Mouse (Mus musculus): ENCODE results near the gene Tlr13. TPM values are rescaled to one million over a fixed set of nuclear protein-coding genes. Genes with fewer than 3 reads are reported as not detected.

The Tlr13 gene
- 2.3 and 2.4 TPM in 2 replicates for polyA plus RNA-seq (2012; rRNA removed)

DNA sequence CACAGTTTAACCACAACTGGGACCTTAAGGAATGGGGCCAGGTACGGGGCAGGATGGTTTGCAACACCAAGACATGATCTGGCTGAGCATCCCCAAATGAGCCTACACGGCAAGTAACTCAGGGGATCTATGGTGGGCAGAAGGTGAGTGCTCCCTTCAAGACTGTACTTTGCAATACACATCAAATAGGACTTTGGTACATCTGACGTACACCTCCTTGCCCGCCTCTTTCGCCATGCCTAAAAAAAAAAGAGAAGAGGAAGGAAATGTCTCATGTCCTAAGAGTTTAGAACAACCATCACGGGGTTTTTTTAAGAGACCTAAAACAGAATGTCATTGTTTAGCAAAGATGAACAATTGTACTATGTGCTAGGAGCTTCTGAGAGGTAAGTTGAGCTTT, at the start of gene Tlr13:
TSS of gene Tlr13 (plus strand) at position 269 of the 400 bp plus-strand sequence.
- Histone ChIP-seq H3K36me3 (ENCODE audit: control insufficient read depth, insufficient read depth, low read length) (no peaks in the 10 kb centered on the region), H3K4me3 (ENCODE audit: extremely low read depth, insufficient read depth, insufficient read length) (no peak within 1 kb of the TSS), H3K27ac (ENCODE audit: insufficient read depth, low read length) (peak within 1 kb of the TSS; percentile 46; the same call in 1 of the 2 replicates), H3K4me1 (ENCODE audit: control insufficient read depth, insufficient read depth, insufficient read length) (peaks cover 1% of the 10 kb centered on the region; the same call in 1 of the 2 replicates), H3K27me3 (ENCODE audit: control insufficient read depth, insufficient read depth, low read length) (no peaks in the 10 kb centered on the region)
- no peak for TF ChIP-seq POLR2A (IDR thresholded peaks at IDR 0.05; ENCODE audit: low read depth, low read length)
- TF ChIP-seq CTCF (IDR thresholded peaks at IDR 0.05; ENCODE audit: extremely low read depth, insufficient read depth, insufficient read length, insufficient replicate concordance): no peak
- DNase-seq (ENCODE audit: low read depth in 1 of 2, low spot score in 2 of 2): no peak
- WGBS: 60% methylated on average over 6 of the region's 6 CpGs

DNA sequence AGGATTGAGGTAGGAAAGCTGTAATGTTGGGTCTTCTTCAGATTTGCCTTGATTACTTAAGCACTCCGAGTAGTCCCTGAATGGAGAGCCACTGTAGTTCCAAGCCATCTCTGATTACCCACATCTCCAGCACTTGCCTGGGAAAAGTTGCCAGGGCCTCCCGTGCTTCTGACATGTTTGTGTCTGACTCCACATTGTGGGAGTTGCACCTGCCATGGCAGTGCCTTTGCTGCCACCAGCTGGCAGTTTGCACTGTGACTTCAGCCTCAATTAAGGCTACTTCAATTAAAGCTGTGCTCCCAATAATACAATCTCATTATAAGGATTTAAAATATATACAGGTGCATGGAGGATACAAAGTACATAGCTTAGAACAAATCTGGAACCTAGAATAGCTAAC, 37.5 kb upstream of the Tlr13 start:
- Histone ChIP-seq H3K4me1 (ENCODE audit: control insufficient read depth, insufficient read depth, insufficient read length) (no peaks in the 10 kb centered on the region), H3K4me3 (ENCODE audit: extremely low read depth, insufficient read depth, insufficient read length) (no peak overlapping the region), H3K36me3 (ENCODE audit: control insufficient read depth, insufficient read depth, low read length) (peaks cover 2% of the 10 kb centered on the region; the same call in 1 of the 2 replicates), H3K27me3 (ENCODE audit: control insufficient read depth, insufficient read depth, low read length) (no peaks in the 10 kb centered on the region), H3K27ac (ENCODE audit: insufficient read depth, low read length) (no peak overlapping the region)
- DNase-seq (ENCODE audit: low read depth in 1 of 2, low spot score in 2 of 2): peak in 1 of 2 experiments; percentile 6
- peak; percentile 14; the same call in 1 of the 2 replicates for TF ChIP-seq CTCF (IDR thresholded peaks at IDR 0.05; ENCODE audit: extremely low read depth, insufficient read depth, insufficient read length, insufficient replicate concordance)
- no peak for TF ChIP-seq POLR2A (IDR thresholded peaks at IDR 0.05; ENCODE audit: low read depth, low read length)
- WGBS: 61% methylated on average over 2 of the region's 2 CpGs

DNA sequence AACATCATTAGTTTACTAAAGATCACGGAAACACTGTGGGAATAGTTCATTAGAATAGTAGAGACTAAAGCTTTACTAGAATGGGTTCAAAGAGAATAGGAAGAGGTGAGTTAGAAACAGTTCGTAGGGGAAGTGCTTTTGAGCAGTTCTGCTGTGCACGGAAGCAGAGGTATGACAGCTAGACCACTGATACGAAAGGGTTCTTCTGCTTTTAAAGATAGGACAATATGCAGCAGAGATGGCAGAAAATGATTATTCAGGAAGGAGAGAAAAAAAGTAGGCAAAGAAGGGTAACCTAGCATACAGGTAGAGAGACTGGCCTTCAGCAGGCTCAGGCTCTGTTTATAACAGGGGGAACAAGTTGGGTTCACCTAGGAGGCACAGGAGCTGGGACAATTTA, 29.1 kb upstream of the Tlr13 start:
- Histone ChIP-seq H3K4me3 (ENCODE audit: extremely low read depth, insufficient read depth, insufficient read length) (no peak overlapping the region), H3K4me1 (ENCODE audit: control insufficient read depth, insufficient read depth, insufficient read length) (no peaks in the 10 kb centered on the region), H3K36me3 (ENCODE audit: control insufficient read depth, insufficient read depth, low read length) (peaks cover 2% of the 10 kb centered on the region; the same call in 1 of the 2 replicates), H3K27me3 (ENCODE audit: control insufficient read depth, insufficient read depth, low read length) (no peaks in the 10 kb centered on the region), H3K27ac (ENCODE audit: insufficient read depth, low read length) (no peak overlapping the region)
- 76% methylated on average over 4 of the region's 4 CpGs for WGBS
- TF ChIP-seq POLR2A (IDR thresholded peaks at IDR 0.05; ENCODE audit: low read depth, low read length) (no peak), CTCF (IDR thresholded peaks at IDR 0.05; ENCODE audit: extremely low read depth, insufficient read depth, insufficient read length, insufficient replicate concordance) (no peak)
- no peak for DNase-seq (ENCODE audit: low read depth in 1 of 2, low spot score in 2 of 2)

DNA sequence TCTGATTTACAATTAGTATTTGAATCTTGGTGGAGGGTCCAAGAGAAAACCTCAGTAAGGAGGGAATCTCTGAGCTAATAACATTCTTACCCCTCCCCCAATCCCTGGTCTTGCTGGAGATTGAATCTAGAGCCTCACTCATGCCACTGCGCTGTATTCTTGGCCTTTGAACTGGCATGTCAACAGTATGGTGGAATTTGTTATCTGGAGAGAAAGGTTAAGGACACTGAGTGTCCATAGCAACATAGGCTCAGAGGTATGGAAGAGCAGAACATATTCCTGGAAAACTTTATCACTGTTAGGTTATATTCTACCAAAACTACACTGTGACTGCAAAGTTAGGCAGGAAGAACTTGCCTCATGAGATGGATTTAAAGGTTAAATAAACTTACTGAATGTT, 28.3 kb upstream of the Tlr13 start:
- TF ChIP-seq POLR2A (IDR thresholded peaks at IDR 0.05; ENCODE audit: low read depth, low read length): no peak
- TF ChIP-seq CTCF (IDR thresholded peaks at IDR 0.05; ENCODE audit: extremely low read depth, insufficient read depth, insufficient read length, insufficient replicate concordance): no peak
- 90% methylated on average over 1 of the region's 1 CpGs for WGBS
- Histone ChIP-seq H3K4me1 (ENCODE audit: control insufficient read depth, insufficient read depth, insufficient read length) (no peaks in the 10 kb centered on the region), H3K27ac (ENCODE audit: insufficient read depth, low read length) (no peak overlapping the region), H3K27me3 (ENCODE audit: control insufficient read depth, insufficient read depth, low read length) (no peaks in the 10 kb centered on the region), H3K36me3 (ENCODE audit: control insufficient read depth, insufficient read depth, low read length) (peaks cover 2% of the 10 kb centered on the region; the same call in 1 of the 2 replicates), H3K4me3 (ENCODE audit: extremely low read depth, insufficient read depth, insufficient read length) (no peak overlapping the region)
- no peak for DNase-seq (ENCODE audit: low read depth in 1 of 2, low spot score in 2 of 2)

DNA sequence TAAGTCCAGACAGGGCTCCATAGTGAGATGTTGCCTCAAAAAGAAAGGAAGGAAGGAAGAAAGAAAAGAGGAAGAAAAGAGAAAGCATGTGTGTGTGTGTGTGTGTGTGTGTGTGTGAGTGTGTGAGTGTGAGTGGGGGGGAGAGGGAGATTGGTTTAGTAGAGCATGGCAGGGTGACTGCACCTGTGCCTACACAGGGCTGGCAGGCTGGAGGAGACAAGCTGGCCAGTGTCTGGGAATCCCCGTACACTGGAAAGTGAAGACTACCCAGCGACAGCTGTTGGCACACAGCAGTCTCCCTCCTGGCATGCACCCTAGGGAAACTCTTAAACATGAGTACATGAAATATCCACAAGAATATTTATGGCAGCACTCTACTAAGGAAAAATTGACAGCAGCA, 20.2 kb upstream of the Tlr13 start:
- H3K36me3 ChIP-seq (ENCODE audit: control insufficient read depth, insufficient read depth, low read length): no peaks in the 10 kb centered on the region; the same call in 1 of the 2 replicates
- TF ChIP-seq POLR2A (IDR thresholded peaks at IDR 0.05; ENCODE audit: low read depth, low read length) (no peak), CTCF (IDR thresholded peaks at IDR 0.05; ENCODE audit: extremely low read depth, insufficient read depth, insufficient read length, insufficient replicate concordance) (no peak)
- H3K4me3 ChIP-seq (ENCODE audit: extremely low read depth, insufficient read depth, insufficient read length): no peak overlapping the region
- no peaks in the 10 kb centered on the region for H3K4me1 ChIP-seq (ENCODE audit: control insufficient read depth, insufficient read depth, insufficient read length)
- no peak overlapping the region for H3K27ac ChIP-seq (ENCODE audit: insufficient read depth, low read length)
- WGBS: 63% methylated on average over 2 of the region's 2 CpGs
- no peaks in the 10 kb centered on the region for H3K27me3 ChIP-seq (ENCODE audit: control insufficient read depth, insufficient read depth, low read length)
- no peak for DNase-seq (ENCODE audit: low read depth in 1 of 2, low spot score in 2 of 2)

DNA sequence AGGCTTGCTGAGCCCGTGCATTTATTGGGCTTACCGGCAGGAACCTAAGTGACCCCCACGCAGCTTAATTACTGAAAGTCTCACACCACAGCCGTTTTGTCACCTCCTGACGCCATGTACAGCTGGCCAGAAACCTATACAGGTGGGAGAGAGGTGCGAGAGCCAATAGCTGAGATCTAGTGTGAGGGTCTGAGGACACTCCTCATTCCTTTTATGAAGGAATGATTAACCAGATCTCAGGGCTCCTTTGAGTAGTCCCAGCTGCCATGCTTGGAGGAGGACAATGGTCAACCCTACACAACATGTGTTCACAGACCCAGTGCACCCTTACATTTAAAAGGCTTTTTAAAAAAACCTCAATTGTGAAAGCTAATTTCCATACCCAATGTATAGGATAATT, 14.7 kb upstream of the Tlr13 start:
- Histone ChIP-seq H3K27me3 (ENCODE audit: control insufficient read depth, insufficient read depth, low read length) (no peaks in the 10 kb centered on the region), H3K36me3 (ENCODE audit: control insufficient read depth, insufficient read depth, low read length) (no peaks in the 10 kb centered on the region; the same call in 1 of the 2 replicates), H3K4me1 (ENCODE audit: control insufficient read depth, insufficient read depth, insufficient read length) (peaks cover 2% of the 10 kb centered on the region; the same call in 1 of the 2 replicates), H3K4me3 (ENCODE audit: extremely low read depth, insufficient read depth, insufficient read length) (no peak overlapping the region), H3K27ac (ENCODE audit: insufficient read depth, low read length) (no peak overlapping the region)
- WGBS: 90% methylated on average over 6 of the region's 6 CpGs
- no peak for DNase-seq (ENCODE audit: low read depth in 1 of 2, low spot score in 2 of 2)
- TF ChIP-seq CTCF (IDR thresholded peaks at IDR 0.05; ENCODE audit: extremely low read depth, insufficient read depth, insufficient read length, insufficient replicate concordance) (no peak), POLR2A (IDR thresholded peaks at IDR 0.05; ENCODE audit: low read depth, low read length) (no peak)

DNA sequence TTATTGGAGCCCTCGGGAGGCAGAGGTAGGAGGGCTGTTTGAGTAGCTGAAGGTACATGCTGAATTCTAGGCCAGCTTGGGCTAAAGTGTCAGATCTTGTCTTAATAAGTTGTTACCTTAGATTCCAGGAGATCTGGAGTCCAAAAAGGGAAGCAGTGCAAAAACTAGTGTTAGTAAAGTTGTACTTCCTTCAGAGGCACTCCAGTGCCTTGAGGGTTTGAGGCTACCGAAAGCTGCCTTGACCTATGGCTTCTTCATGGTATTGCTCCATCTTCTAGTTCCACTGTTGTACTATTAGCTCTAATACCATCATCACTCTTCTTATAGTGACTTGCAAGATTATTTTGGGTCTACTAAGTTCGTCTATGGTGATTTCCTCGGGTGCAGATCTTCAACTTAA, 13.1 kb upstream of the Tlr13 start:
- Histone ChIP-seq H3K4me3 (ENCODE audit: extremely low read depth, insufficient read depth, insufficient read length) (no peak overlapping the region), H3K36me3 (ENCODE audit: control insufficient read depth, insufficient read depth, low read length) (no peaks in the 10 kb centered on the region; the same call in 1 of the 2 replicates), H3K27ac (ENCODE audit: insufficient read depth, low read length) (no peak overlapping the region), H3K27me3 (ENCODE audit: control insufficient read depth, insufficient read depth, low read length) (no peaks in the 10 kb centered on the region), H3K4me1 (ENCODE audit: control insufficient read depth, insufficient read depth, insufficient read length) (peaks cover 4% of the 10 kb centered on the region)
- no peak for TF ChIP-seq POLR2A (IDR thresholded peaks at IDR 0.05; ENCODE audit: low read depth, low read length)
- no peak for TF ChIP-seq CTCF (IDR thresholded peaks at IDR 0.05; ENCODE audit: extremely low read depth, insufficient read depth, insufficient read length, insufficient replicate concordance)
- 82% methylated on average over 4 of the region's 4 CpGs for WGBS
- no peak for DNase-seq (ENCODE audit: low read depth in 1 of 2, low spot score in 2 of 2)
